In genomic region chr15:77192154-77192935, GRCm38 (mm10) we compare ENCODE assay signal across 8 mouse cellular contexts.
DNase-seq lines count a peak whose midpoint lies in the region; ATAC-seq and TF ChIP-seq lines count a peak whose summit lies in the region.

No protein-coding gene starts in this region.

- no peak for TF ChIP-seq CTCF in embryonic fibroblast, embryonic 13.5 days (IDR thresholded peaks at IDR 0.05; ENCODE audit: borderline replicate concordance, insufficient read depth, low read length)

- no peak overlapping the region for H3K4me2 ChIP-seq in forebrain, embryonic 12.5 days
- H3K4me2 ChIP-seq in forebrain, embryonic 13.5 days, result no peak overlapping the region
- H3K4me2 ChIP-seq in lung, embryonic 15.5 days, result no peak overlapping the region
- no peak overlapping the region for H3K4me2 ChIP-seq in neural tube, embryonic 15.5 days

- H3K9me3 ChIP-seq in forebrain, embryonic 12.5 days, result no peaks in the 10 kb centered on the region
- no peaks in the 10 kb centered on the region for H3K9me3 ChIP-seq in forebrain, embryonic 13.5 days (replicated peaks)
- H3K9me3 ChIP-seq in lung, embryonic 15.5 days, result no peaks in the 10 kb centered on the region
- no peaks in the 10 kb centered on the region for H3K9me3 ChIP-seq in neural tube, embryonic 15.5 days (replicated peaks)

- 84% methylated on average over 14 of the region's 14 CpGs for WGBS in forebrain, embryonic 12.5 days
- 72% methylated on average over 14 of the region's 14 CpGs for WGBS in forebrain, embryonic 13.5 days
- WGBS in lung, embryonic 15.5 days, result 50% methylated on average over 14 of the region's 14 CpGs
- 69% methylated on average over 14 of the region's 14 CpGs for WGBS in neural tube, embryonic 15.5 days

- TF ChIP-seq POLR2A in embryonic fibroblast, embryonic 13.5 days (IDR thresholded peaks at IDR 0.05; ENCODE audit: low read depth, low read length), result no peak

- no peak for ATAC-seq in forebrain, embryonic 12.5 days (ENCODE audit: low FRiP score)
- ATAC-seq in forebrain, embryonic 13.5 days, result no peak
- no peak for ATAC-seq in lung, embryonic 15.5 days (ENCODE audit: borderline replicate concordance, extremely low read depth, low FRiP score, low TSS enrichment)
- no peak for ATAC-seq in neural tube, embryonic 15.5 days (ENCODE audit: low FRiP score)
- no peak for ATAC-seq in activated CD4-positive, CD25-positive, alpha-beta regulatory T cell, adult 4 months

- H3K36me3 ChIP-seq in forebrain, embryonic 12.5 days (replicated peaks), result no peaks in the 10 kb centered on the region
- H3K36me3 ChIP-seq in forebrain, embryonic 13.5 days (ENCODE audit: poor library complexity, severe bottlenecking), result no peaks in the 10 kb centered on the region
- H3K36me3 ChIP-seq in lung, embryonic 15.5 days, result no peaks in the 10 kb centered on the region
- H3K36me3 ChIP-seq in neural tube, embryonic 15.5 days, result no peaks in the 10 kb centered on the region

- H3K9ac ChIP-seq in forebrain, embryonic 12.5 days, result no peak overlapping the region
- H3K9ac ChIP-seq in forebrain, embryonic 13.5 days, result no peak overlapping the region; the same call in 1 of the 2 replicates
- H3K9ac ChIP-seq in lung, embryonic 15.5 days, result no peak overlapping the region
- H3K9ac ChIP-seq in neural tube, embryonic 15.5 days (replicated peaks), result no peak overlapping the region

- DNase-seq in lung, postnatal 4 days, result no peak
- DNase-seq in liver, result no peak

- 0 out of 2 replicates have a peak overlapping the region, but pooled peaks have one; percentile 31 for H3K27ac ChIP-seq in forebrain, embryonic 12.5 days
- H3K27ac ChIP-seq in forebrain, embryonic 13.5 days, result no peak overlapping the region
- H3K27ac ChIP-seq in lung, embryonic 15.5 days, result peak overlapping the region; percentile 22; the same call in 1 of the 2 replicates
- peak overlapping the region; percentile 88 for H3K27ac ChIP-seq in embryonic fibroblast, embryonic 13.5 days (ENCODE audit: insufficient read depth, low read length)
- peak overlapping the region; percentile 54; the same call in 1 of the 2 replicates for H3K27ac ChIP-seq in neural tube, embryonic 15.5 days (replicated peaks)

- H3K4me3 ChIP-seq in forebrain, embryonic 12.5 days (replicated peaks), result no peak overlapping the region
- H3K4me3 ChIP-seq in forebrain, embryonic 13.5 days, result no peak overlapping the region
- no peak overlapping the region for H3K4me3 ChIP-seq in lung, embryonic 15.5 days
- H3K4me3 ChIP-seq in embryonic fibroblast, embryonic 13.5 days (ENCODE audit: insufficient read depth, low read length), result no peak overlapping the region
- H3K4me3 ChIP-seq in neural tube, embryonic 15.5 days (replicated peaks), result no peak overlapping the region

- H3K4me1 ChIP-seq in forebrain, embryonic 12.5 days, result peaks cover 8% of the 10 kb centered on the region
- H3K4me1 ChIP-seq in forebrain, embryonic 13.5 days, result peaks cover 18% of the 10 kb centered on the region
- peaks cover 24% of the 10 kb centered on the region for H3K4me1 ChIP-seq in lung, embryonic 15.5 days
- peaks cover 14% of the 10 kb centered on the region for H3K4me1 ChIP-seq in embryonic fibroblast, embryonic 13.5 days (ENCODE audit: control insufficient read depth, insufficient read depth, low read length)
- peaks cover 12% of the 10 kb centered on the region for H3K4me1 ChIP-seq in neural tube, embryonic 15.5 days

- no peaks in the 10 kb centered on the region for H3K27me3 ChIP-seq in forebrain, embryonic 12.5 days
- H3K27me3 ChIP-seq in forebrain, embryonic 13.5 days, result no peaks in the 10 kb centered on the region
- no peaks in the 10 kb centered on the region for H3K27me3 ChIP-seq in lung, embryonic 15.5 days
- no peaks in the 10 kb centered on the region for H3K27me3 ChIP-seq in neural tube, embryonic 15.5 days (replicated peaks)
